Mouse (Mus musculus) adipocyte (in vitro differentiated cells): Measurements from ENCODE around the gene Ice1.

Experiments
- DNase-seq: peaks from one replicate; pipeline ENCODE4 v3.0.0-alpha.2; 2016; ENCODE audit warnings: low spot score

Gene Ice1

GRCm38 (mm10) chr13:70637282-70637661 is at the start of gene Ice1:
Gene Ice1, minus strand, starts transcription at chr13:70637634.
- DNase-seq = peak; percentile 40

DNA sequence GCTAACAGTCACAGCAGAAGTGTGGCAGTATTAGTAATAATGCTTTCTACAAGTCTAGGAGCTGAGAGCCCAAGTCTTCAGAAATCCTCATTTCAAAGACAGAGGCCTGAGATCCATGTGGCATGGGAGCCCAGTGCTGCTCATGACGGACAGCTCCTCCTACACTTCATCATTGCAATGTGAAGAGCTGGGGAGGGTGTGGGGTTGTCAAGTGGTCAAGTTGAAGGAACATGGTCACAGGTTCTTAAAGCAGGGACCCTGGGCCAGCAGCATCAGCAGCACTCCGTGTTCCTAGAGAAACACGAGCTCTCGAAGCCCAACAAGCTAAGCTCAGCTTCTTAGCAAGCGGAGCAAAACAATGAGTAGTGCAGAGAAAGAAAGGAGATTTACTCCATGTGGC is 48.4 kb upstream of the Ice1 start:
- DNase-seq = peak; percentile 26

GRCm38 (mm10) chr13:70684976-70685609 is 47.7 kb upstream of the Ice1 start:
- DNase-seq = peak; percentile 91

DNA sequence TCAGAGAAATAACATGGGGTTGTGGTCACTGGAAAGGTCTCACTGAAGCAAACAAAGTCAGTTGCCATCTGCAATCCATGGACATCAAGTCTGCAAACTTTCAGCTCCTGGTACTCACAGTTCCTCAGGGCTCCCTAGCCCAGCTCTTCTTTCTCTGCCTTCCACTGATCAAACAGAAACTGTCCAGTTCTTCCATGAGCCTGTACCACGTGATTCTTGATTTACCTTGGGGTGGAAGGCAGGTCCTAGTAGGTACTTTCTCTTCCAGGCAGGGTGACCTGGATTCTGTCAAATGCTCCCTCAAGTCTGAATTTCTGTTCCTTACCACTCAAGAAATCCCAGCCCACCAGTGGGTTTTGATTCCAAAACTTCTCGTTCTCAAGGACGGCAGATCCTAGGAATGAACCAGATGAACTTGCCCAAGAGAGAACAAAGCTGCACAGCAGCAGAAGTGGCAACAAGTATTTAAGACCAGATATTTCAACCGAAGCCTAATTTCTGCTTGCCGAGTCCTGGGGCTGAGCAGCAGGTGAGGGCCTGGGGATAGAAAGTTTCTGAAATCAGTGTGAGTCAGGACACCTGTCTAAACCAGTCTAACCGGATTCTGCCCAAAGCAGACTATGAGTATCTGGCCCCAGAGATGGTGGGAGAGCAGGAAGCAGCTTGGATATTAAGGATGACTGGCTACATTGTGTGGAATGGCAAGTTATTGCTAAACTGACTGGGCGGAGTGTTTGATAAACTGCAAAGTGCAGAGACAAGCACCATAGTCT is 44.2 kb upstream of the Ice1 start:
- no peak for DNase-seq

- no peak for DNase-seq
Measured at GRCm38 (mm10) chr13:70680316-70680715, 42.9 kb upstream of the Ice1 start.

DNA sequence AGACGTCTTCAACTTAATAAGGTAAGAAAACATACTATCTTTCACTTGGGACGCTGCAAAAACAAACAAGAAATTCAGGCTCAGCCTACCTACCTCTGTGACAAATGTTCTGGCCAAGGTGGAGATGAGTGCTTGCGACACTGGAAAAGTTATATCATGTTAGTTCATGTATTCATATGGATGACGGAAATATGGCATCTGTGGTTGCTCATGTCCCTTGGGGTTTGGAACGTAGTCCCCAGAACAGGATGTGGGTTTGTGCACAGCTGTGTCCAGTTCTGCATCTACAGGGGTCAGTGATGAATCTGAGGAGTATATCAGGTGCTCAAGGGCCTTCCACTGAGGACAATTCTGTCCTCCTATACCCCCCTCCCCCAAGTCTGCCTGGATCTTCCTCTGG is 40.3 kb upstream of the Ice1 start:
- no peak for DNase-seq

- no peak for DNase-seq
Measured at GRCm38 (mm10) chr13:70676243-70677183, 39.1 kb upstream of the Ice1 start.

- no peak for DNase-seq
Measured at GRCm38 (mm10) chr13:70674998-70675397, 37.6 kb upstream of the Ice1 start.

DNA sequence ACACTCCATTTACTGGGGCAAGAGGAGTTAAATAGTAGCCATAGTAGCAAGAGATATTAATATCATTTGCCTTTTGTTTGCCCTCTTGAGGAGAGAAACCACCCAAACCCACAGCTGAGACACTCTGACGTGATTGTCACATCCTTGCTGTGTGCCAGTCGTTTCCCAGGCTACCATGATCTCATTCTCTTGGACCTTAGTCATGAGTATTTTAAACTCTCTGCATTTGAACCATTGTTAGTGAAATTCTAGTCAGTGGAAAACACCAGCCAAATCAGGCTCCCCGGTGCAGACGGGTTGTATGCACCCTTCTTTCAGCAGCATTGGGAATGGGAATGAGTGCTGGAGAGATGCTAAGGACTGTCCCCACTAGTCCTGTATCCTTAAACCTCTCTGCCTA is 32.6 kb upstream of the Ice1 start:
- DNase-seq = no peak

- no peak for DNase-seq
Measured at GRCm38 (mm10) chr13:70659715-70660114, 22.3 kb upstream of the Ice1 start.

- DNase-seq = no peak
Measured at GRCm38 (mm10) chr13:70656741-70657140, 19.3 kb upstream of the Ice1 start.

- DNase-seq = no peak
Measured at GRCm38 (mm10) chr13:70656329-70656728, 18.9 kb upstream of the Ice1 start.

GRCm38 (mm10) chr13:70655570-70655969 is 18.1 kb upstream of the Ice1 start:
- no peak for DNase-seq

- peak; percentile 31 for DNase-seq
Measured at GRCm38 (mm10) chr13:70654091-70654770, 16.8 kb upstream of the Ice1 start.

DNA sequence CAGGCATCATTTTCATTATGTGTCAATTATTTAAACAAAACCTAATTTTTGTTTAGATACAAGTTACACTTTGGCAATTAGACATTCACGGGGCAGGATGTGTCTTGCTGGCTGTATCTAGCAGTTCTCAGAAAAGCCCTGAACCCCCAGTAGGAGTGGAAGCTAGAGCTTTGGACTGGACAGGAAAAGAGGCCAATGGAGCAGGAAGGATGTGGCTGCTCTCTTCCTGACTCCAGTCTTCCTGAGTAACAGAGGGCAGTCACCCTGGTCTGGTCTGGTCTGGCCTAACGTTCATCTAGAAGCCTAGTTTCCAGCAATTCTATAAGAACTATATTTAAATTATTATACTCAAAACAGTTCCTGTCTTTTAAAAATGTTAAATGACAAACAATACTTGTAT is 16.0 kb upstream of the Ice1 start:
- no peak for DNase-seq

DNA sequence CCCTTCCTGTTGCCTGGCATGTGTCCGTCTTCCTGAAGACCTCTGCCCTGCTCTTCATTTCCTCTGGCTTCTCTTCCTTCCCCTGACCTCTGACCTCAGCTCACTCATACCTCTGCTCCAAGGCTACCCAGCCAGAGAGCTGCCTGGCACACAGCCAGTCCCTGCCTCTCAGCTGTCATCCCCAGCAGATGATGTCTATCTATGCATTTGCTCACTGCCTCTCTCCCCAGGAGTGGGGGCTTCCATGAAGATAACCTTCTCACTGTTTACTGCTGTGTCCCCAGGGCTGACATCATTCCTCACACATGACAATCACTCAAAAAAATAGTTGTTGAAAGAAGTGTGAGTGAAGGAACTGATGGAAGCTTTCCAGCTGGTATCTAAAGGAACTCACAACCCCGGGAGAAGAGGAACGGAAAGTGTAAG is 12.6 kb upstream of the Ice1 start:
- DNase-seq = no peak

- no peak for DNase-seq
Measured at GRCm38 (mm10) chr13:70645968-70646505, 8.6 kb upstream of the Ice1 start.

- DNase-seq = no peak
Measured at GRCm38 (mm10) chr13:70644083-70644462, 6.6 kb upstream of the Ice1 start.

DNA sequence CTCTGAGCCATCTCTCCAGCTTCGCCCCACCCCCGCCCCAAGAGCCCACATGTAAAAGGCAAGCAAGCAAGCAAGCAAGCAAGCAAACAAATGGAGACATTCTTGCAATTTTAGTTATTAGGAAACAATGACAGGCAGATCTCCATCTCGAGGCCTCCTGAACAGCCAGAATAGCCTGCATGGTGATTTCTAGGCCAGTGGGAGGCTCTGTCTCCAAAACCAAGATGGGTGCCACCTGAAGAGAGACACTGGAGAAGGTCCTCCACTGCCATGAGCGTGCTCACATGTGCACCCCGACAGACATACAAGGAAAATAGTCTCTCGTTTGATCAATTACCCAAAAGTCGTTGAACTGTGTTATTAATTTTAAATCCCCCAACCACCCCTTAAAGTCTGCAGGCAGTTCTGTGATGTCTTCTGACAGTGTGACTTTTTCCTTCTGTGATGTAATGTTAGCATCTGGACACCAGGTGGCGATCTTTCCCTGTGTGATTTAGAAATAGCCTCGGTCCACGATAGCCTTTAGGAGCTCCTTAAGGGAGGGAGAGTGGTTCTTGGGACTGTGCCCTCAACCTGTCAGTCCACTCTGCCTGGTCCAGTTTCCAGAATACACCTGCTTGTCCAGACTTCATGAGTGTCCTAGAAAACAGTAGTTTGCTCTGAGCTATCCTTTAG is 6.1 kb upstream of the Ice1 start:
- DNase-seq = peak; percentile 84

GRCm38 (mm10) chr13:70641941-70642340 is 4.5 kb upstream of the Ice1 start:
- DNase-seq = no peak

- DNase-seq = peak; percentile 49
Measured at GRCm38 (mm10) chr13:70641381-70641780, 3.9 kb upstream of the Ice1 start.
